Mouse (Mus musculus) embryonic fibroblast, embryonic 13.5 days (primary cell): Measurements from ENCODE around the gene Spesp1.

Experiments
- CTCF ChIP-seq: IDR thresholded peaks from 2 replicates; pipeline ENCODE4 v1.5.1; 2011; ENCODE audit warnings: mild to moderate bottlenecking, control low read depth, low read length, moderate library complexity, borderline replicate concordance; ENCODE audit not compliant: insufficient read depth
- POLR2A ChIP-seq: IDR thresholded peaks from 2 replicates; pipeline ENCODE4 v1.6.1; 2011; ENCODE audit warnings: low read depth, mild to moderate bottlenecking, control low read depth, low read length, moderate library complexity

- TF ChIP-seq POLR2A: no peak
- TF ChIP-seq CTCF: no peak
Measured at GRCm38 (mm10) chr9:62250296-62250695, 31.7 kb downstream of the Spesp1 start.
